Mouse (Mus musculus): ENCODE results near the gene Mindy4.

Gene Mindy4

GRCm38 (mm10) chr6:55256500-55257191 is 53.5 kb downstream of the Mindy4 start:
- no peak for DNase-seq (ENCODE audit: low spot score in 2 of 2)

GRCm38 (mm10) chr6:55257246-55257645 is 54.1 kb downstream of the Mindy4 start:
- DNase-seq (ENCODE audit: low spot score in 2 of 2), result no peak

GRCm38 (mm10) chr6:55258428-55259325 is 55.5 kb downstream of the Mindy4 start:
- DNase-seq (ENCODE audit: low spot score in 2 of 2), result no peak

GRCm38 (mm10) chr6:55262161-55262560 is 59.0 kb downstream of the Mindy4 start:
- no peak for DNase-seq (ENCODE audit: low spot score in 2 of 2)

GRCm38 (mm10) chr6:55263490-55264046 is 60.4 kb downstream of the Mindy4 start:
- no peak for DNase-seq (ENCODE audit: low spot score in 2 of 2)

GRCm38 (mm10) chr6:55264741-55265366 is 61.7 kb downstream of the Mindy4 start:
- DNase-seq (ENCODE audit: low spot score in 2 of 2), result no peak

- no peak for DNase-seq (ENCODE audit: low spot score in 2 of 2)
Observed at GRCm38 (mm10) chr6:55272952-55273351, 69.8 kb downstream of the Mindy4 start.

- no peak for DNase-seq (ENCODE audit: low spot score in 2 of 2)
Observed at GRCm38 (mm10) chr6:55273463-55273862, 70.3 kb downstream of the Mindy4 start.

- DNase-seq (ENCODE audit: low spot score in 2 of 2), result no peak
Observed at GRCm38 (mm10) chr6:55275000-55275399, 71.8 kb downstream of the Mindy4 start.

GRCm38 (mm10) chr6:55275786-55276185 is 72.6 kb downstream of the Mindy4 start:
- DNase-seq (ENCODE audit: low spot score in 2 of 2), result no peak

GRCm38 (mm10) chr6:55276692-55277282 is 73.6 kb downstream of the Mindy4 start:
- no peak for DNase-seq (ENCODE audit: low spot score in 2 of 2)

GRCm38 (mm10) chr6:55278086-55278485 is 74.9 kb downstream of the Mindy4 start:
- DNase-seq (ENCODE audit: low spot score in 2 of 2), result no peak

GRCm38 (mm10) chr6:55278520-55278919 is 75.3 kb downstream of the Mindy4 start:
- DNase-seq (ENCODE audit: low spot score in 2 of 2), result no peak

- DNase-seq (ENCODE audit: low spot score in 2 of 2), result no peak
Observed at GRCm38 (mm10) chr6:55280979-55281378, 77.8 kb downstream of the Mindy4 start.

GRCm38 (mm10) chr6:55281687-55282086 is 78.5 kb downstream of the Mindy4 start:
- DNase-seq (ENCODE audit: low spot score in 2 of 2), result no peak

- DNase-seq (ENCODE audit: low spot score in 2 of 2), result no peak
Observed at GRCm38 (mm10) chr6:55282348-55282747, 79.2 kb downstream of the Mindy4 start.

GRCm38 (mm10) chr6:55285218-55285617 is 82.0 kb downstream of the Mindy4 start:
- DNase-seq (ENCODE audit: low spot score in 2 of 2), result no peak

GRCm38 (mm10) chr6:55288007-55288602 is 84.9 kb downstream of the Mindy4 start:
- DNase-seq (ENCODE audit: low spot score in 2 of 2), result no peak

- no peak for DNase-seq (ENCODE audit: low spot score in 2 of 2)
Observed at GRCm38 (mm10) chr6:55294549-55295131, 91.5 kb downstream of the Mindy4 start.

GRCm38 (mm10) chr6:55295325-55295724 is 92.1 kb downstream of the Mindy4 start:
- no peak for DNase-seq (ENCODE audit: low spot score in 2 of 2)

GRCm38 (mm10) chr6:55299482-55299881 is 96.3 kb downstream of the Mindy4 start:
- no peak for DNase-seq (ENCODE audit: low spot score in 2 of 2)
